Mouse (Mus musculus) Patski (cell line): ENCODE measurements around the gene Mindy4b-ps. TPM values are rescaled to one million over a fixed set of nuclear protein-coding genes. Genes with fewer than 3 reads are reported as not detected.

Experiments used
- ATAC-seq: fragments of 100-300 bp; one replicate; pipeline ENCODE4 v1.8.0; 2021
- CTCF ChIA-PET: fragments of 350-600 bp; sonication (Branson Sonifier 250); formaldehyde crosslinking; loops from one replicate; lab custom pipeline; 2022; ENCODE audit warnings: inconsistent platforms; lab: Charles Lee
- POLR2A ChIA-PET: fragments of 350-600 bp; sonication (Branson Sonifier 250); formaldehyde crosslinking; loops from one replicate; lab custom pipeline; 2022; ENCODE audit warnings: antibody characterized with exemption, inconsistent platforms; lab: Charles Lee
- DNase-seq: peaks from one replicate; pipeline ENCODE4 v3.0.0-alpha.2; 2011; ENCODE audit warnings: low read depth, low spot score
- H3K27me3 ChIP-seq: fragments of 371-371 bp; one replicate; pipeline ENCODE4 v1.5.1; 2021
- CTCF ChIP-seq: fragments of 100-300 bp; IDR thresholded peaks from one replicate; pipeline ENCODE4 v1.5.1; 2021
- in situ Hi-C: fragments of 300-500 bp; cut with MboI; formaldehyde crosslinking; loops from 3 replicates; pipeline ENCODE4 v1.11.1; 2018; ENCODE audit warnings: low pct_unique_long_range_greater_than_20kb, mixed read lengths
- polyA plus RNA-seq: library from polyadenylated mRNA; unstranded; gene quantifications from one replicate; pipeline ENCODE4 v1.2.3, GENCODE M21; 2021

Mindy4b-ps gene
- polyA plus RNA-seq, 1 experiment from 2014 or later = not detected

DNA sequence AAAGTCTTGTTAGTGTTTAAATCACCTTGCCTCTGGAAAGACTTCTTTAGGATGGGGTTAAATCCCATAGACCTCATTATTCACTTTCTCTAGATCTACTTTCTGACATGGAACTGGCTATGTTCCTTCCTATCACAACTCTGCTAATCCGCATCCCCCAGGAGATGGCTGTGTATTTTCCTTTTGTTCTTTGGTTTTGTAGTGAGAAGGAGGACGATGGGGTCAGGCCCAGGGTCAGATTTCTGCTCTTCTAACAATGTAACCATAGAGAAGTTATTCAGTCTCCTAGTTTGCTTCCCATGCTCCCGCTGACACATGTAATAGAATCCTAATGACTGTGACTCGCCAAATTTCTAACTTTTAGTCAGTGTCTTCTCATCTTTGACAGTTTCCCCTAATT is 4.2 kb upstream of the Mindy4b-ps start:
- ChIA-PET CTCF (no interaction called here), POLR2A (no interaction called here)
- in situ Hi-C loops = no loop called here
- ATAC-seq (no peak), DNase-seq (no peak)
- TF ChIP-seq CTCF = no peak
- no peaks in the 10 kb centered on the region for H3K27me3 ChIP-seq

DNA sequence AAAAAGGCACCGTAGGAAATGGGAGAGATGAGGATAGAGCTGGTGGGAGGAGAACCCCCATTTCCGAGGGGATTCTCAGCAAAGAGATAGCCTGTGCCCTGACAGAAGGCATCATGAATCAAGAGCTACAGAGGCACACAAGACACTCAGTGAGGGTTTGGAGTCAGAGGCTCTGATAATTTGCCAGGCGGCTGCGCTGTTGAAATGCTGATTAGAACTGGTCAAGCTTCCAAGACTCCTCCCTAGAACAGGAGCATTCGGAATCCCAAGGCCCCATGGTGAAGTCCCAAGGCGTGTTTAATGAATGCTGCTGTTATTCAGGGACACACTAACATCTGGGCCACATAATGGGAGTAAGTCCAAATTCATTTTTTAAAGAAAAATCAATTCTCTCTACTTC is 4.8 kb downstream of the Mindy4b-ps start:
- ChIA-PET CTCF (interaction anchor here (1.1 to 1.5 kb wide), 2 partner anchors 10 to 18 kb away, joined by 3 to 5 read pairs; no protein-coding TSS in a partner anchor), POLR2A (no interaction called here)
- DNase-seq (no peak), ATAC-seq (no peak)
- no peaks in the 10 kb centered on the region for H3K27me3 ChIP-seq
- in situ Hi-C loops = no loop called here
- no peak for TF ChIP-seq CTCF

DNA sequence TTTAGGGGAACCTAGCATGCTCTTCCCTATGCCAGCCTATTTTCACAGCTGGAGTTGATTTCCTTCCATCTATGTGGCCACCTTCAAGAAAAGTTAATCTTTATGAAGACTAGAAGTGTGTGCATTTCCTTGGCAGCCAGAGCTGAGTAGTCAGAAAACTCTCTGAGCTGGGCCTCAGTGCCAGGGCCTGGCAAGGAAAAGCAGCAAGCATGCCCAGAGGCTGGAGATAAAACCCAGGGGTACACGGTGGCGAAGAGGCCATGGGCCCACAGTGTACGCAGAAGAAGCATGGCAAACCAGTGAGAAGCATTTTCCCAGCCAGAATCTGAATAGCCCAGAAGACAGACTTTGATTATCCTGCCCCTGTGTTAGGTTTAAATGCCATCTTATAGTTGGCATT is 7.9 kb downstream of the Mindy4b-ps start:
- in situ Hi-C loops = no loop called here
- DNase-seq (no peak), ATAC-seq (no peak)
- ChIA-PET CTCF (interaction anchor here (1.2 kb wide), 1 partner anchor 16 kb away, joined by 3 read pairs; no protein-coding TSS in a partner anchor), POLR2A (no interaction called here)
- no peak for TF ChIP-seq CTCF
- peaks cover 4% of the 10 kb centered on the region for H3K27me3 ChIP-seq

DNA sequence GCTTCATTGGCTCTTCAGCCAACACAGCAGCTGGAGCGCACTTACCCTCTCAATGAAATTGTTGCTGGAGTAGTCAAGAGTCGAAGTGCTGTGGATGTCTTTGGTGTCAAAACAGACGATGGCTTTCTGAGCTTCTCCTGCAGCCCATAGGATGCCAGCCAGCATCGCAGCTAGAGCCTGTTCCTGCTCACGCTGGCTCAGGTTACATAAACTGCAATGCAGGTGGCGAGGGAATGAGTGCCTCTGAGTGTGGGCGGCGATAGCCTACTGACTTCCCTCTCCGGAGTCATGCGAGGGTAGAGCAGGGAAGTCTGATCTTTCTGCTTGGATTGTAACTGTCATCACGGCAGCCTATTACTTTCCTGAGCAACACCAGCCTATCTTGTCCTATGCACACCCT is 11.8 kb downstream of the Mindy4b-ps start:
- H3K27me3 ChIP-seq = peaks cover 4% of the 10 kb centered on the region
- in situ Hi-C loops = no loop called here
- CTCF ChIA-PET = interaction anchor here (0.6 to 2.9 kb wide), 3 partner anchors 11 to 24 kb away, joined by 3 to 7 read pairs (median 3); no protein-coding TSS in a partner anchor
- ATAC-seq (no peak), DNase-seq (no peak)
- POLR2A ChIA-PET = no interaction called here
- no peak for TF ChIP-seq CTCF

DNA sequence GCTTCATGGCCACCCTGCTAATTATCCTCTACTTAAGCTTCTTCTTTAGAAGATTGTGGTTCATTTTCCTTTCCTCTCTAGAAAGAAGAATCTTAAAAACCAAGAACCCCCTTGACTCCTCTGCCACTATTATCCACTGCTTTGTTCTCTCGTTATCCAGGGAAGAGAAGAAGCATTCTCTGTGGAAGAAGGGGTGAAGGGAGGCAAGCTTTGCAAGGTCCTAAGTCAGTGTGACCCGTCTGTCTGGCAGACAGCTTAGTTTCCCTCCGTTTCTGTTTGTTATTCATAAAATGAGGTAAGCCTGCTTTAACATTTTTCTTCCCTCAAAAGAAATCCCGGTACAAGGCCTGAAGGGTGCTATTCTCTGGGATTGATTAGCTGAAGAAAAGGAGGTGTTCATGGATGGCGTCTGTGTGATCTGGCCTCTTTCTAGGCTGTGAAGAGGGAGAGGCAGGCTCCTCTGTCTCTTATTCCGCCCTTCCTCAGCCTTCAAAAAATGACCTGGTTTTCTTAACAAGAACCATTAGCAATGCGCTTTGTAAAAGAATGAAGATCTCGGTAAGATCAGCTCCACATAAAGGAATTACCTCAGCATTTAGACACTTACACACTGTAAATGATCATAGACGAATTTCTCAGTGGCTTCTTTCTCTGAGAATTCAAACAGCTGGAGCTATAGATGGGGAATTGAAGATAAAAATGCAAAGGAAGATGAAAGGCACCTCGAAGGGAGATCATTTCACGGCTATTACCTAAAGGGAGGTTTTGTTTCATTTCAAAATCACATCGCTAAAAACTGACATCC is 12.8 kb downstream of the Mindy4b-ps start:
- ChIA-PET POLR2A (no interaction called here), CTCF (interaction anchor here (1.6 to 2.9 kb wide), 2 partner anchors 9 to 23 kb away, joined by 5 to 7 read pairs; no protein-coding TSS in a partner anchor)
- ATAC-seq = no peak
- in situ Hi-C loops = no loop called here
- no peak for TF ChIP-seq CTCF
- H3K27me3 ChIP-seq = peaks cover 4% of the 10 kb centered on the region
- DNase-seq = no peak

DNA sequence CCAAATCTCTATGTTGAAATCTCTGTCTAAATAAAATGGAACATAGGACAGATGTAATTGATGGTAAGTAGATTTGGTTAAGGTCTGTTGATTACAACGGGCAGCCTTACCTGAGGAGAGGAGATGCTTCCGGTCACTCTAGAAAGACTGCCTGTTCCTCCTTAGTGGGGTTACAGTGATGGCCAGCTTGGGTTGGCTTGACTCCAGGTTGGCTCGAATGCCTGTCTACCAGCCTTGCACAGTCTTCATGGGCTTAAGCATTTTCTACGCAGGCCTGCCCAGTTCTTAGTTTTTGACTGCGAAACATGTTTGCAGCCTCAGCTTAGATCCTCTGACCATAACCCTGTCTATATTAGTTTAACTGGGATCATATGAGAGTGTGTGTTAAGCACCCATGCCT is 13.5 kb downstream of the Mindy4b-ps start:
- TF ChIP-seq CTCF = no peak
- CTCF ChIA-PET = interaction anchor here (1.6 to 2.9 kb wide), 2 partner anchors 10 to 22 kb away, joined by 5 to 7 read pairs; no protein-coding TSS in a partner anchor
- POLR2A ChIA-PET = no interaction called here
- H3K27me3 ChIP-seq = peaks cover 4% of the 10 kb centered on the region
- DNase-seq (no peak), ATAC-seq (no peak)
- in situ Hi-C loops = no loop called here

DNA sequence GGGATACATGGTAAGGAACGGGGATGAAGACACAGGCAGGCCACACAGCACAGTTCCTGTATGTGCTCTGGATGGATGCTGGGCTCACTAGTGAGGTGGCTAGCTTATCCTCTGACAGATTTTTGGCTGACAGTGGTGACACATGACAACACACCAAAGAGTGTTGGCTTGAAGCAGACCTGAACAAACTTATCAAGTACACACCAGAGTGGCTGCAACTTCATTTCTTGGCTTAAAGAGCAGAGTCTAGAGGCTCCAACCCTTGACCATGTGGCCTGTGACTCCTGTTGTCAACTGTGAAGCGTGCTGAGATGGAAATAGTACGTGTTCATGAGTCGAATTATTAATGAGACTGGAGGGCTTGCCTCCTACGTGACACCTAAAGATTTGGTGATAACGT is 17.4 kb downstream of the Mindy4b-ps start:
- POLR2A ChIA-PET = no interaction called here
- peaks cover 3% of the 10 kb centered on the region for H3K27me3 ChIP-seq
- CTCF ChIA-PET = interaction anchor here (1.8 kb wide), 1 partner anchor 14 kb away, joined by 6 read pairs; no protein-coding TSS in a partner anchor
- no peak for TF ChIP-seq CTCF
- in situ Hi-C loops = no loop called here
- peak; percentile 15 for ATAC-seq
- no peak for DNase-seq

DNA sequence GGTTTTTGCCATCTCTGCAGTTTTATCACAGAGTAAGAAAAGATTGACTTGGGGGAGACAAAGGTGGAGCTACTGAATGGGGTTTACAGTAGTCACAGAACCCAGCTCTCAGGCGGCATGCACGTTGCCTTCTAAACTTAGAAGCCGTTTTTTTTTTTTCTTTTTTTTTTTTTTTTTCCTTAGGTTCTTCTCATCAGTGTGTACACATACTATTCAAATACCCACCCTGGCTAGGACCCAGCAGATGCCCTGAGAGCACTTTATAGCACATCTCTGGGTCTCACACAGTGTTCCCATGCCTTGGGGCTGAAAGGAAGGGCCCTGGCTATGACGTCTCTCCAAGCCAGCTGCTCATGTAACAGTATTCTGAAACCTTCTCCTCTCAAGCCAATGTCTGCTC is 23.4 kb downstream of the Mindy4b-ps start:
- DNase-seq = no peak
- H3K27me3 ChIP-seq = no peaks in the 10 kb centered on the region
- in situ Hi-C loops = no loop called here
- TF ChIP-seq CTCF = no peak
- ChIA-PET CTCF (interaction anchor here (0.9 to 2.1 kb wide), 4 partner anchors 9 to 28 kb away, joined by 3 to 5 read pairs (median 3); no protein-coding TSS in a partner anchor), POLR2A (no interaction called here)
- no peak for ATAC-seq

DNA sequence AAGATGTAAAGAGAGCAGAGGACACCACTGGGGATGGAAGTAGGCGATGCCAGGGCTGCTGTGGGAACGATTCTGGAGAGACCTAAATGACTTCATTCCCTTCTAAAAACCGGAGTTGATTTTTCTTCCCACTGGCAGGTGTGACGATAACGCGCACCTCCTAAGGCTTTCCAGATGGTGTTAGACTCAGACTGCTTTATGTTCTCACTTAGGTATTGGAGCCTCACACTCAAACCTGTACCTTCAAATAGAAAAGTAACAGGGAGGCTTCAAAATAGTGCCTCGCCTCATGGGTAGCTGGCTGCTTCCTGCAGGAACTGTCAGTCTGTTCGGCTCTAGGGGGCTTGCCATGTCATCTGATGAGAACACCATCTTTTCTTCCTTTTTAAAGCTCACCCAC is 23.9 kb downstream of the Mindy4b-ps start:
- ChIA-PET CTCF (interaction anchor here (1.2 to 1.4 kb wide), 2 partner anchors 9 to 29 kb away, joined by 3 read pairs; no protein-coding TSS in a partner anchor), POLR2A (no interaction called here)
- ATAC-seq = no peak
- no peak for TF ChIP-seq CTCF
- H3K27me3 ChIP-seq = no peaks in the 10 kb centered on the region
- in situ Hi-C loops = no loop called here
- no peak for DNase-seq

DNA sequence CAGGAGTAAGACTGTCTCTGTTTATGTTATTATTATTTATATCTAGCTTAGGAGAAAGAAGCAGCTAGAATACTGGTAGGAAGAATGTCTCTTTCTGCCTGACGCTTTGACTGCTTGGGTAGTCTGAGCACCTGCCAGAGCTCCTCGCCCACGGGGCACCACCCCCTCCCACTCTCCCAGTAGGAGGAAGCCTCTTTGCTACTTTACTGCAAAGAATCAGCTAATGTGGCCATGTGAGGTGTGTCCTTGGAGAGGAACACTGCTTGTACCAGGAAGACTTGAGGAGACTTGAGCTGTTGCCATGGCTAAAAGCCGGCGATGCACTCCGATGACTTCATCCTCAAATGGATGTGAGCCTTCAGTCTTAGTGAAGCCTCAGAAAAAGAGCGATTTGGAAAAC is 32.6 kb downstream of the Mindy4b-ps start:
- H3K27me3 ChIP-seq = no peaks in the 10 kb centered on the region
- ATAC-seq (no peak), DNase-seq (no peak)
- TF ChIP-seq CTCF = no peak
- POLR2A ChIA-PET = interaction anchor here (0.9 kb wide), 1 partner anchor 142 kb away, joined by 3 read pairs; no protein-coding TSS in a partner anchor
- CTCF ChIA-PET = interaction anchor here (6.7 kb wide), 1 partner anchor 133 kb away, joined by 62 read pairs; no protein-coding TSS in a partner anchor
- in situ Hi-C loops = no loop called here

DNA sequence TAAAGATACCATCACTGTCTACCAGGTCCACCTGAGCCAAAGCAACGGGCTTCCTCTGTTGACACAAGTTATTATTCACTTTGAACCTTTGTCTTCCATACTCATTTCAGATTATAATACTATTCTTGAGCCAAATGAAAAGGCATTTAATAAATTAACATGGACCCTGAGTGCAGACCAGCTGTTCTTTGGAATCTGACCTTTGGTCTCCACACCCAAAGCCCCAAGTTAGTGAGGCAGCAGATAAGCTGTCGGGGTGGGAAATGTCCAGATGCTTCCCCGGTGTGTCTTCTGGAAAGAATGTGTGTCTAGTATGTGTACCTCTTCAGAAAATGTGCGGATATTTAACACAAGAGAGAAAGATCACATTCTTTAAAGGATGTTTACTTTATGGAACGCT is 33.1 kb downstream of the Mindy4b-ps start:
- in situ Hi-C loops = no loop called here
- no peak for TF ChIP-seq CTCF
- no peaks in the 10 kb centered on the region for H3K27me3 ChIP-seq
- DNase-seq = no peak
- CTCF ChIA-PET = interaction anchor here (1.1 to 6.7 kb wide), 2 partner anchors 100 to 133 kb away, joined by 3 to 62 read pairs; no protein-coding TSS in a partner anchor
- ATAC-seq = no peak
- POLR2A ChIA-PET = interaction anchor here (0.9 kb wide), 1 partner anchor 141 kb away, joined by 3 read pairs; no protein-coding TSS in a partner anchor
